Mouse (Mus musculus): ENCODE results near the gene Nos3. TPM values are rescaled to one million over a fixed set of nuclear protein-coding genes. Genes with fewer than 3 reads are reported as not detected.

Nos3 gene
- polyA plus RNA-seq, 1 experiment from 2014 or later, result 4.6 TPM

DNA sequence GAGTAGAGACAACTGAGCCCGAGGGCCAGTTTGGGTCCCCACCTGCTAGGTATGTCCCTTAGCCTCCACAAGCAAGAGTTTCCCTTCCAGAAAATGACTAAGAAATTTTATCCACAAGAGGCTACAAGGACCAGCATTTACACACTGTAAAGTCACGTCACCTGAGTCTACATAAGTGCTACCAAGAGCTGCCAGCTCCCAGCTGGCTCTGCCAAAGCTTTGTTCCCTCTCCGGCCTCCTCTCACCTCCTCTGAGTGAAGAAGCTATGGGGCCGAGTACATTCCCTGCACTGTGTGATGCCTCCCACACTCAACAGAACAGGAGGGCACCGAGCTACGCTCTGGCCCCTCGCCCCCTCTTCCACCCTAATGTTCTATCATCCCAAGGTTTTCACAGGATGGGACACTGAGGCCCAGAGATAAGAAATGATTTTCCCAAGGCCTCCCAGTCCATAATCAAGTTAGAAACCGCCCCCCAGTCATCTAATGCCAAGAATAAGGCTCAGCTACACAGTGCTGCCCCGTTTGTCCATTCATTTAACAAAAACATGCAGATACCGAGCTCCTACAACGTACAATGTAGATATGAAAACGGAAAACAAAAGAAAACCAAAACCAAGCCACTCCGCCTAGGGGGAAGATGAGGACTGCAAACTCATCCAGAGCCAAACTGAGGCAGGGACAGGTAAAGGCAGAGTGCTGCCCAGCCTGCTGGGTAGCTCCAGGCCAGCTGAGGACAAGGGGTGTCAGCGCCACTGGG lies 22.2 kb upstream of the Nos3 start:
- Histone ChIP-seq H3K27ac (ENCODE audit: low read length) (peak overlapping the region; percentile 90; the same call in 1 of the 2 replicates), H3K36me3 (ENCODE audit: control insufficient read depth, insufficient read depth, low read length) (no peaks in the 10 kb centered on the region), H3K4me3 (ENCODE audit: low read depth, low read length) (no peak overlapping the region), H3K27me3 (ENCODE audit: control insufficient read depth, insufficient read depth, low read length) (no peaks in the 10 kb centered on the region), H3K9ac (replicated peaks; ENCODE audit: low read depth, low read length) (no peak overlapping the region), H3K4me1 (ENCODE audit: control insufficient read depth, insufficient read depth, low read length) (peaks cover 46% of the 10 kb centered on the region), H3K4me2 (replicated peaks; ENCODE audit: low read depth, low read length) (no peak overlapping the region; the same call in 1 of the 2 replicates), H3K9me3 (ENCODE audit: control insufficient read depth, low read depth, low read length) (no peaks in the 10 kb centered on the region)
- ATAC-seq (ENCODE audit: insufficient number of reproducible peaks, insufficient read depth, low FRiP score, low read depth), result no peak
- WGBS, result 64% methylated on average over 14 of the region's 14 CpGs

GRCm38 (mm10) chr5:24342966-24343365 lies 21.6 kb upstream of the Nos3 start:
- Histone ChIP-seq H3K27ac (ENCODE audit: low read length) (peak overlapping the region; percentile 90), H3K9ac (replicated peaks; ENCODE audit: low read depth, low read length) (no peak overlapping the region), H3K27me3 (ENCODE audit: control insufficient read depth, insufficient read depth, low read length) (no peaks in the 10 kb centered on the region)

GRCm38 (mm10) chr5:24343379-24343778 lies 21.2 kb upstream of the Nos3 start:
- H3K27ac ChIP-seq (ENCODE audit: low read length), result peak overlapping the region; percentile 90
- H3K27me3 ChIP-seq (ENCODE audit: control insufficient read depth, insufficient read depth, low read length), result no peaks in the 10 kb centered on the region
- H3K9me3 ChIP-seq (ENCODE audit: control insufficient read depth, low read depth, low read length), result no peaks in the 10 kb centered on the region
- no peaks in the 10 kb centered on the region for H3K36me3 ChIP-seq (ENCODE audit: control insufficient read depth, insufficient read depth, low read length)
- H3K9ac ChIP-seq (replicated peaks; ENCODE audit: low read depth, low read length), result no peak overlapping the region; the same call in 1 of the 2 replicates
- no peak overlapping the region for H3K4me3 ChIP-seq (ENCODE audit: low read depth, low read length)
- no peak overlapping the region for H3K4me2 ChIP-seq (replicated peaks; ENCODE audit: low read depth, low read length)
- ATAC-seq (ENCODE audit: insufficient number of reproducible peaks, insufficient read depth, low FRiP score, low read depth), result no peak
- H3K4me1 ChIP-seq (ENCODE audit: control insufficient read depth, insufficient read depth, low read length), result peaks cover 51% of the 10 kb centered on the region

More at GRCm38 (mm10) chr5:24342966-24343365, 21.6 kb upstream of the Nos3 start:
- Histone ChIP-seq H3K4me1 (ENCODE audit: control insufficient read depth, insufficient read depth, low read length) (peaks cover 47% of the 10 kb centered on the region), H3K4me2 (replicated peaks; ENCODE audit: low read depth, low read length) (no peak overlapping the region; the same call in 1 of the 2 replicates), H3K9me3 (ENCODE audit: control insufficient read depth, low read depth, low read length) (no peaks in the 10 kb centered on the region), H3K4me3 (ENCODE audit: low read depth, low read length) (no peak overlapping the region), H3K36me3 (ENCODE audit: control insufficient read depth, insufficient read depth, low read length) (no peaks in the 10 kb centered on the region)
- 32% methylated on average over 8 of the region's 8 CpGs for WGBS
- no peak for ATAC-seq (ENCODE audit: insufficient number of reproducible peaks, insufficient read depth, low FRiP score, low read depth)

- Histone ChIP-seq H3K27me3 (ENCODE audit: control insufficient read depth, insufficient read depth, low read length) (no peaks in the 10 kb centered on the region), H3K4me2 (replicated peaks; ENCODE audit: low read depth, low read length) (peak overlapping the region; percentile 38), H3K9ac (replicated peaks; ENCODE audit: low read depth, low read length) (no peak overlapping the region; the same call in 1 of the 2 replicates), H3K4me3 (ENCODE audit: low read depth, low read length) (0 out of 2 replicates have a peak overlapping the region, but pooled peaks have one; percentile 4), H3K4me1 (ENCODE audit: control insufficient read depth, insufficient read depth, low read length) (peaks cover 57% of the 10 kb centered on the region), H3K36me3 (ENCODE audit: control insufficient read depth, insufficient read depth, low read length) (no peaks in the 10 kb centered on the region), H3K27ac (ENCODE audit: low read length) (peak overlapping the region; percentile 90), H3K9me3 (ENCODE audit: control insufficient read depth, low read depth, low read length) (no peaks in the 10 kb centered on the region)
- ATAC-seq (ENCODE audit: insufficient number of reproducible peaks, insufficient read depth, low FRiP score, low read depth), result 0 out of 2 replicates have a peak, but pooled peaks have one; percentile 2
- 10% methylated on average over 2 of the region's 2 CpGs for WGBS
Observed at GRCm38 (mm10) chr5:24343977-24344436, 20.6 kb upstream of the Nos3 start.

DNA sequence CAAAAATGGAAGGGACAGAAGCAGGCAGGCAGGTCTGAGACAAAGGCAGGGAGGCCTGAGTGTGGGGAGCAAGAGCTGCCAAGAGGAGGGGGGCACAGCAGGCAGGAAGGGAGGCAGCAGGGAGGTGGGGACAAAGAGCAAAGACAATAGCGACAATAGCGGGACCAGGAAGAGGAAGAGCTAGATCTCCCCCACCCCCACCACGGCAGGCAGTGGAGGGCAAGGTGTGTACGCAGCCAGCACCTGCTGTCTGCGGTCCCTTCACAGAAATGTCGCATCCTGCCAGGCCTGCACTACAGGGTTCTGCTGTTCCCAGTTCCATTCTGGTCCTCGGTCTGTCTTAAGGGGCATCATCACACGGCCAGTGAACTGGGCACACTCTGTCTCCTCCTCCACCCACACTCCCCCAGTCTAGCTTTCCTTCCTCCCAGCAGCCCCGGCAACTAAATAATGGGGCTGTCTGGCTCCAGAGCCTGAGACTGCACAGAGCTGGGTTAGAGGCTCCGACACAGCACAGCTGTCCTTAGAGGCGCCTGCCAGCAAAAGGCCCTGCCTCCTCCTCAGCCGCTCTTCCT lies 20.0 kb upstream of the Nos3 start:
- ATAC-seq (ENCODE audit: insufficient number of reproducible peaks, insufficient read depth, low FRiP score, low read depth), result peak; percentile 70; the same call in 1 of the 2 replicates

GRCm38 (mm10) chr5:24346313-24346712 lies 18.3 kb upstream of the Nos3 start:
- no peaks in the 10 kb centered on the region for H3K27me3 ChIP-seq (ENCODE audit: control insufficient read depth, insufficient read depth, low read length)
- WGBS, result 81% methylated on average over 7 of the region's 7 CpGs

More for the DNA sequence above, 20.0 kb upstream of the Nos3 start:
- Histone ChIP-seq H3K4me2 (replicated peaks; ENCODE audit: low read depth, low read length) (peak overlapping the region; percentile 38), H3K36me3 (ENCODE audit: control insufficient read depth, insufficient read depth, low read length) (no peaks in the 10 kb centered on the region), H3K9me3 (ENCODE audit: control insufficient read depth, low read depth, low read length) (no peaks in the 10 kb centered on the region), H3K4me1 (ENCODE audit: control insufficient read depth, insufficient read depth, low read length) (peaks cover 63% of the 10 kb centered on the region), H3K4me3 (ENCODE audit: low read depth, low read length) (peak overlapping the region; percentile 4; the same call in 1 of the 2 replicates), H3K9ac (replicated peaks; ENCODE audit: low read depth, low read length) (no peak overlapping the region; the same call in 1 of the 2 replicates), H3K27me3 (ENCODE audit: control insufficient read depth, insufficient read depth, low read length) (no peaks in the 10 kb centered on the region), H3K27ac (ENCODE audit: low read length) (peak overlapping the region; percentile 90)
- WGBS, result 12% methylated on average over 12 of the region's 12 CpGs

DNA sequence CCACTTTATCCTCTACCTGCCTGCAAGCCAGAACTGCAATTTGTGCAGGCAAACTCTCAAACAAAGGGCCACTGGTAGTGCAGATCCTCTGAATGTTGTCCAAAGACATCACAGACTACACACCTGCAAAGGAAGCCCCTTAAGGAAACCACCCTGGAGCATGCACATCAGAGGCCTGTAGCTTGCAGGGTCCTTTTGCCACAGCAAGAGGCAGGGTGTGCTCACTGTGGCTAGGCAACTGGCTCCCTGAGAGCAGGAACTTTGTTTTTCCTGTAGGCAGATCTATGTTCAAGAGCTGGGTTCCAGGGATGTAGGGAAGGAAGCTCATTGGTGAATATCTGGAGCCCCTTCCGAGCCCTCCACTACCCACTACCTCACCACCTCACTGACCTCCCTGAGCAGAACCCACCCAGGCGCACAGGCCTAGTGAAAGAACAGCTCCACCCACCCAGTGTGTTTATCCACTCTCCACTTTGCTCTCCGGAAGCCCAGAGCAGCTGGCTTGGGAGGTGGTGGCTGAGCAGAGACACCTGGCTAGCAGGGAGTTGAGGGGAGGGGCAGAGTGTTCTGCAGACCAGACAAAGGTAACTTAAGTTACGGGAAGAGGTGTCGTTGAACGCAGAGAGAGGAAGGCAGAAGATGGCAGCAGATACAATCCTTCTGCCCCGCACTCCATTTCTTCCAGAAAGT lies 17.3 kb upstream of the Nos3 start:
- no peak for ATAC-seq (ENCODE audit: insufficient number of reproducible peaks, insufficient read depth, low FRiP score, low read depth)
- H3K9me3 ChIP-seq (ENCODE audit: control insufficient read depth, low read depth, low read length), result no peaks in the 10 kb centered on the region
- H3K27me3 ChIP-seq (ENCODE audit: control insufficient read depth, insufficient read depth, low read length), result no peaks in the 10 kb centered on the region
- H3K4me3 ChIP-seq (ENCODE audit: low read depth, low read length), result peak overlapping the region; percentile 43; the same call in 1 of the 2 replicates
- H3K9ac ChIP-seq (replicated peaks; ENCODE audit: low read depth, low read length), result no peak overlapping the region
- peak overlapping the region; percentile 99 for H3K4me2 ChIP-seq (replicated peaks; ENCODE audit: low read depth, low read length)
- H3K36me3 ChIP-seq (ENCODE audit: control insufficient read depth, insufficient read depth, low read length), result no peaks in the 10 kb centered on the region
- peak overlapping the region; percentile 69; the same call in 1 of the 2 replicates for H3K27ac ChIP-seq (ENCODE audit: low read length)
- WGBS, result 24% methylated on average over 7 of the region's 7 CpGs
- peaks cover 71% of the 10 kb centered on the region for H3K4me1 ChIP-seq (ENCODE audit: control insufficient read depth, insufficient read depth, low read length)

More at GRCm38 (mm10) chr5:24346313-24346712, 18.3 kb upstream of the Nos3 start:
- H3K27ac ChIP-seq (ENCODE audit: low read length), result no peak overlapping the region
- no peak overlapping the region for H3K4me3 ChIP-seq (ENCODE audit: low read depth, low read length)
- peaks cover 76% of the 10 kb centered on the region for H3K4me1 ChIP-seq (ENCODE audit: control insufficient read depth, insufficient read depth, low read length)
- no peaks in the 10 kb centered on the region for H3K36me3 ChIP-seq (ENCODE audit: control insufficient read depth, insufficient read depth, low read length)
- no peak overlapping the region for H3K9ac ChIP-seq (replicated peaks; ENCODE audit: low read depth, low read length)
- ATAC-seq (ENCODE audit: insufficient number of reproducible peaks, insufficient read depth, low FRiP score, low read depth), result no peak
- H3K4me2 ChIP-seq (replicated peaks; ENCODE audit: low read depth, low read length), result no peak overlapping the region
- no peaks in the 10 kb centered on the region for H3K9me3 ChIP-seq (ENCODE audit: control insufficient read depth, low read depth, low read length)

GRCm38 (mm10) chr5:24348128-24348527 lies 16.5 kb upstream of the Nos3 start:
- Histone ChIP-seq H3K4me3 (ENCODE audit: low read depth, low read length) (peak overlapping the region; percentile 43), H3K9ac (replicated peaks; ENCODE audit: low read depth, low read length) (peak overlapping the region; percentile 25; the same call in 1 of the 2 replicates), H3K36me3 (ENCODE audit: control insufficient read depth, insufficient read depth, low read length) (no peaks in the 10 kb centered on the region), H3K27me3 (ENCODE audit: control insufficient read depth, insufficient read depth, low read length) (no peaks in the 10 kb centered on the region), H3K9me3 (ENCODE audit: control insufficient read depth, low read depth, low read length) (no peaks in the 10 kb centered on the region), H3K4me1 (ENCODE audit: control insufficient read depth, insufficient read depth, low read length) (peaks cover 68% of the 10 kb centered on the region), H3K4me2 (replicated peaks; ENCODE audit: low read depth, low read length) (peak overlapping the region; percentile 99), H3K27ac (ENCODE audit: low read length) (peak overlapping the region; percentile 69; the same call in 1 of the 2 replicates)
- WGBS, result under 1% methylated on average over 41 of the region's 41 CpGs
- peak; percentile 66 for ATAC-seq (ENCODE audit: insufficient number of reproducible peaks, insufficient read depth, low FRiP score, low read depth)

Measured in stomach, embryonic 14.5 days (tissue).